Mouse (Mus musculus) mesoderm, embryonic 11.5 days (tissue): ENCODE measurements around the gene Pafah1b2.

ENCODE experiments used
- DNase-seq: peaks from one replicate; pipeline ENCODE4 v3.0.0-alpha.2; 2012; ENCODE audit warnings: low read depth, low spot score

Gene Pafah1b2

GRCm38 (mm10) chr9:46012091-46013008, at the start of gene Pafah1b2, which contains the start of gene Sik3:
Gene Pafah1b2, minus strand, starts transcription at chr9:46012690.
Gene Sik3, plus strand, starts transcription at chr9:46012820.
- peak; percentile 98 for DNase-seq

GRCm38 (mm10) chr9:46061696-46062425, 49.4 kb upstream of the Pafah1b2 start:
- no peak for DNase-seq

GRCm38 (mm10) chr9:46060249-46060648, 47.8 kb upstream of the Pafah1b2 start:
- DNase-seq, result no peak

- DNase-seq, result no peak
Measured at GRCm38 (mm10) chr9:46058065-46058464, 45.6 kb upstream of the Pafah1b2 start.

- DNase-seq, result no peak
Measured at GRCm38 (mm10) chr9:46053014-46053666, 40.6 kb upstream of the Pafah1b2 start.

- DNase-seq, result no peak
Measured at GRCm38 (mm10) chr9:46050203-46050602, 37.7 kb upstream of the Pafah1b2 start.

- DNase-seq, result no peak
Measured at GRCm38 (mm10) chr9:46049525-46049924, 37.0 kb upstream of the Pafah1b2 start.

GRCm38 (mm10) chr9:46046724-46047517, 34.4 kb upstream of the Pafah1b2 start:
- DNase-seq, result peak; percentile 22

GRCm38 (mm10) chr9:46043626-46044025, 31.1 kb upstream of the Pafah1b2 start:
- DNase-seq, result no peak

GRCm38 (mm10) chr9:46042387-46042786, 29.9 kb upstream of the Pafah1b2 start:
- no peak for DNase-seq

GRCm38 (mm10) chr9:46041186-46041585, 28.7 kb upstream of the Pafah1b2 start:
- DNase-seq, result no peak

- no peak for DNase-seq
Measured at GRCm38 (mm10) chr9:46038786-46039185, 26.3 kb upstream of the Pafah1b2 start.

GRCm38 (mm10) chr9:46036881-46037280, 24.4 kb upstream of the Pafah1b2 start:
- DNase-seq, result no peak

GRCm38 (mm10) chr9:46035290-46035871, 22.9 kb upstream of the Pafah1b2 start:
- DNase-seq, result no peak

- no peak for DNase-seq
Measured at GRCm38 (mm10) chr9:46033862-46034261, 21.4 kb upstream of the Pafah1b2 start.

- DNase-seq, result no peak
Measured at GRCm38 (mm10) chr9:46033058-46033457, 20.6 kb upstream of the Pafah1b2 start.

GRCm38 (mm10) chr9:46032190-46032589, 19.7 kb upstream of the Pafah1b2 start:
- DNase-seq, result no peak

GRCm38 (mm10) chr9:46030968-46031367, 18.5 kb upstream of the Pafah1b2 start:
- DNase-seq, result no peak

GRCm38 (mm10) chr9:46030184-46030583, 17.7 kb upstream of the Pafah1b2 start:
- DNase-seq, result no peak

GRCm38 (mm10) chr9:46029534-46029933, 17.0 kb upstream of the Pafah1b2 start:
- DNase-seq, result no peak

- DNase-seq, result no peak
Measured at GRCm38 (mm10) chr9:46027994-46028393, 15.5 kb upstream of the Pafah1b2 start.
